Mouse (Mus musculus) adrenal gland, postnatal 14 days (tissue): ENCODE results near the gene Galntl5. TPM values are rescaled to one million over a fixed set of nuclear protein-coding genes. Genes with fewer than 3 reads are reported as not detected.

Experiments used
- microRNA-seq, 2 experiments: library from miRNA; unstranded; fragments of <30 nt; microRNA quantifications; one replicate each; pipeline ENCODE4 v1.2.0; 2021
- total RNA-seq: library from RNA; stranded (reverse); gene quantifications from 2 replicates; pipeline ENCODE4 v1.2.3, GENCODE M21; 2021

Gene Galntl5
- total RNA-seq, 1 experiment from 2014 or later, result not detected

Small RNAs within 50 kb of the gene (microRNA-seq; reads per million reads assigned to microRNA genes)
- 0 reads per million in 2 experiments for gene Gm26051

Other genes starting within 250 kb of the Galntl5 start
- 64.7 and 74.9 TPM in 2 replicates for gene Prkag2, start 80.8 kb upstream of the Galntl5 start, total RNA-seq
- 38.1 and 41.5 TPM in 2 replicates for gene Galnt11, start 40.4 kb downstream of the Galntl5 start, total RNA-seq
- gene E130116L18Rik, start 41.7 kb downstream of the Galntl5 start, total RNA-seq, result not detected in 2 replicates